Mouse (Mus musculus): ENCODE measurements around the gene Ift74.

Gene Ift74

DNA sequence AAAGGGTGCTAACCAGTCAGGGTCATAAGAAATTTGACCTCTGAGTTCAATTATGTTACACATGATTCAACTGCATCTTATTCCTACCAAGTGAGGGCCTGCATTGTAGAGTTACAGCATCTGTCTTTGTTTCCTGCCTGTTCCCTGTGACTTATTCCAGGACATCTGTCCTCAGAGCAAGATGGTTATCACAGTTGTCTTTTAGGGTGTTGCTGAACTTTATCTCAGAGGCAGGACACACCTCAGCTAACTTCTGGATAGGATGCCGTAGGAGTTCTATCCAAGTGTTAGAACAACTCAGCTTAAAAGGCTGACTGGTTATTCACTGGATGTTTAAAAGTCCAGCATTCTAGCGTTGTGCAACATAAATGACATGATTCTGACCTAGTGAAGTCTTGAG is 77.9 kb downstream of the Ift74 start:
- DNase-seq (ENCODE audit: low spot score): no peak

DNA sequence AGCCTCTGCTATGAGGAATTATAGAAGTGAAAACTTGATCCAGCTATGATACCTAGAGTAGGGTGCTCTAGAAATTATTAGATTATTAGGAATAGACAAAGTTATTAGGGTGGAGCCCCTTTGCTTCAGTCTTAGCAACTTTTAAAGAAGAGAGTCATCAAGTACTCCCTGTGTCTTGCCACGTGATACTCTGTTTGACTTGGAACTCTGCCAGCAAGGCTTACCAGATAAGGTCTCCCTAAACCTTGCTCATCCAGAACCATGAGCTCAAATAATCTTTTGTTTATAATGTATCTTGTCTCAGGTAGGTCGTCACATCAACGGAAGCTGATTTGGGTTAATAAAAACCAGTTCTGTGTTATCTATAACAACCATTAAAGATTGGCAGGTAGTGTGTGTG is 82.1 kb downstream of the Ift74 start:
- no peak for DNase-seq (ENCODE audit: low spot score)

DNA sequence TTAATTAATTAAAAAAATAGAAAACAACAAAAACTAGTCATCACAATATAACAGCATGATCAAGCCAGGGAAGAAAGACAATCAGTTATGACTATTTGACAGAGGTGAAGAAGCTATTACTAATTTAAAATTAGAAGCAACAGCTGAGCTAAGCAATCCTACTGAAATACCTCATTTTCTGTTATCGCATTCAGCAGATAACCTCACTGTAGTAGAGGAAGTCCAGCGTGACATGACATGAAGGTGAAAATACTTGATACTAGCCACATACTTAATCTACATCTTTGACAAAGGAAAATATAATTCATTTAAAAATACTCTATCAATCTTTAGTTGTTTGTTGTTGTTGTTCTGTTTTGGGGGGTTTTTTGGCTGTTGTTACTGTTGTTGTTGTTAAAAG is 96.7 kb downstream of the Ift74 start:
- no peak for DNase-seq (ENCODE audit: low spot score)

DNA sequence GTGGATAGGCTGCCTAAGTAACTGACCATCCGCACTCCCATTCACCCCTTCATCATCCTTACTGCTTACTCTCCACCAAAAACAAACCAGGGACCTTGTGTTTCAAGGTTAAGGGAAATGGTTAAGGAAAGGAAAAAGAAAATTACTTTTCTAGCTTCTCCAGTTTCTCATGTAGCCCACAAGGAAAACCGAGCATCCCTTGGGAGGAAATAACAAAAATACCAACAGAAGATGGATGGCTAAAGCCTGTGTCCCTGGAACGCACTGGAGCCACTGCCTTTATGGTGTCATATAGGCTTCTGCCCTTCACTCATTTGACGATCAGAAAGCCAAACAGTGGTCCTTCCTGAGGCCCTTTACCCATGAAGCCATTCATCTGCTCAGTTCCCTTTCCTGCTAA is 97.1 kb downstream of the Ift74 start:
- no peak for DNase-seq (ENCODE audit: low spot score)

DNA sequence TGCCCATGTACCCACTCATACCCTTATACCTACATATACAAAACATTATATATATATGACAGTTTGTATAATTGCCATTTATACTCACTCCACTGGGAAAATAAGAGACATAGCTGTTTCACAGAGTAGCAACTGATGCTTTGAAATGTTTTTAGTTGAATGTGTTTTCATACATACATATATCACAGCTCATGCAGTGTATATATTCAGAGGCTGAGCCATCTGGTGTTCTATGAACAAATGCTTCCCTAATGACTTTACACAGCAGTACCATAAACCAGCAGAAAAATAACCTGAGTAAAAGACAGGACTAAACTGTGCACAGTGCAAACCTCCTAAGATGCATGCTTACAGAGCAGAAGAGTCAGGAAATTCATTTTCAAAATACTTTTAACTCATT is 99.5 kb downstream of the Ift74 start:
- no peak for DNase-seq (ENCODE audit: low spot score)

DNA sequence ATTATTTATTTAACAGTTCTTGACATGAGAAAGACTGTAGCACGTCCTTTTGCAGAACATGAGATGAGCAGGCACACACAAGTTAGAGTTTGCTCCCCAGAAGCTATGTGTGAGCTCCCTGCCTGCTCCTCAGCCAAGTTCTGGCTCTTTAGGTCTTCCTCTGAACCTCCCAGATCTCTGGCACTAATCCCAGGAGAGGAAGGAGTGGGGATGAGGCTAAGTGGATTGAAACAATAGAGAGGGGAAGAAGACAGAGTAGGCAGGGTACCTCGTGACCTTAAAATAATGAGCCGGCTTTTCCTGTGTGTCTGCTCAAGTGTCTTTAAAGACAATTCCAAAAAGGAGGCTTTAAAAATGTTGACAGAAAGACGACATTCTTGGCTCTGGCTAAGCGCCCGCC is 100.9 kb downstream of the Ift74 start:
- DNase-seq (ENCODE audit: low spot score): no peak

DNA sequence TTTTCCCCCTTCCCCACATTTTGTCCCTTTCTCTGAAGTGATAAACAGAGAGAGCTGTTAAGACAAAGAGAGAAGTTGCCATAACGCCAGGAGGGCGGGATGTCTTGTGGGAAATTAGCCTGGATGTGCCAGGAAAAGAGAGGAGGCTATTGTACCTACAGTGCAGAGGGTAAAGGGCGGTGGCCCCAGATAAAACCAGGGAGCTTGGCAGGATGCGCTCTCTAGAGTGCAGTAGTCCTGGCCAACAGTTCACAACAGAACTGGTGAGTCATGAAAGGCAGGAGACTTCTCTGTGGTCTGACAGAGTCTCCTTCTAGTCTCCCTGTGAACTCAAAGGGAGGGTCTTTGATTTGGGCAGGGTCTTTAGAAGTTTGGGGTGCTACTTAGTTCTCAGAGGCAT is 111.5 kb downstream of the Ift74 start:
- no peak for DNase-seq (ENCODE audit: low spot score)

DNA sequence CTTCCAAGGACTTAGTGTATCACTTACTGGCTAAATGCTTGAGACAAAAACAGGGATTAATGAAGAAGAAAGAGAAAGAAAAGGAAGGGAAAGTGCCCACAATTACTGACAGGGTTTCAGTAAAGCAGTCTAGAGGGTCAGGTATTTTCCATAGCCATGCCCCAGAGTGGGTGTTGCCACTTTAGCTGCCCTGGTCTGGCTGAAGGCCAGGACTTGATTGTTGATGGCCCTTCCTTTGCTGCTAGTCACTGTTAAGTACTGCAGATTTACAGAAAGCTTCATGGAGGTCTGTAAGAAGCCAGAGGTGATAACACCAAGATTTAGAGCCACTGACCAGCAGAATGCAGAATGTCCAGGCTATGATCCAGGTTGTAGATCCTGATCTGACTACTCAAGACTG is 118.4 kb downstream of the Ift74 start:
- no peak for DNase-seq (ENCODE audit: low spot score)

DNA sequence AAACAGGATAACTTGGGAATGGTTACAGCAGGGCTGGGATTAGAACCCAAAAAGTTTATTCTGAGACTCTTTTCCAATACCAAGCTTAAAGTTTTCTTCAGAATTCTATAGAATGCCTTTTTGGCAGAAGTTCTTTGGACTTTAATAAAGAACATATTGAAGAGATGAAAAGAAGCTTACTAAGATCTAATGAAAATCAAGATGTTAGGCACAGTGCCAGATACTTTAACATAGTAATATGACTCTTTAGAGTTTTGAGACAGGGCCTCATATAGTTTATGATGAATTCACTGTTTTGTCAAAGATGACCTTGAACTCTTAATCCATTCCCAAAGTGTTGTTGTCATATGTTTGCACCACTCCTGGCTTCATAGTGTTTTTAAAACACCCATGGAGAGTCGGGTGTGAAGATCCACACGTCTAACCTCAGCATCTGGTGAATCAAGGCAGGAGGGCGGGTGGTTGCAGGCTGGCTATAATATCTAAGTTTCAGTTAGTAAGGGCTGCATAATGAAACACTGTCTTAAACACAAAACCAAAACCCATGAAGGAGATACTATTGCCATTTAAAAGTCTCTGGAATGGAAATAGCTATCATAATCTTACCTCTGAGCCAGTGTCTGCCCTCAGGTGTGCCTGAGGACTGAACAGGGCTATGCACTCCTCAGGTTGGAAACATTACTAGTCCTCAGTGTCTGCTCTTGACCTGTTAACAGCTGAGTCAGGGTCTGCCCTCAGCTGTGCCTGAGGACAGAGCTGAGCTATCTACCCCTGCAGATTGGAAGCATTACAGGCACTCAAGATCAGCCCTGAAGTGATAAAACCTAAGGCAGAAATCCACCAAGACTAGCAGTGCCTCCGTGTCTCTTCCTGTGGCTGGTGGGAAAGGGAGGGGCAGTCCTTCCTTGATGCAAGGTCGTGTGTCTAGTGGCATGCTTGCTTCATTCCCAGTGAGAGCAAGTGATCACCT is 123.3 kb downstream of the Ift74 start:
- no peak for DNase-seq (ENCODE audit: low spot score)

DNA sequence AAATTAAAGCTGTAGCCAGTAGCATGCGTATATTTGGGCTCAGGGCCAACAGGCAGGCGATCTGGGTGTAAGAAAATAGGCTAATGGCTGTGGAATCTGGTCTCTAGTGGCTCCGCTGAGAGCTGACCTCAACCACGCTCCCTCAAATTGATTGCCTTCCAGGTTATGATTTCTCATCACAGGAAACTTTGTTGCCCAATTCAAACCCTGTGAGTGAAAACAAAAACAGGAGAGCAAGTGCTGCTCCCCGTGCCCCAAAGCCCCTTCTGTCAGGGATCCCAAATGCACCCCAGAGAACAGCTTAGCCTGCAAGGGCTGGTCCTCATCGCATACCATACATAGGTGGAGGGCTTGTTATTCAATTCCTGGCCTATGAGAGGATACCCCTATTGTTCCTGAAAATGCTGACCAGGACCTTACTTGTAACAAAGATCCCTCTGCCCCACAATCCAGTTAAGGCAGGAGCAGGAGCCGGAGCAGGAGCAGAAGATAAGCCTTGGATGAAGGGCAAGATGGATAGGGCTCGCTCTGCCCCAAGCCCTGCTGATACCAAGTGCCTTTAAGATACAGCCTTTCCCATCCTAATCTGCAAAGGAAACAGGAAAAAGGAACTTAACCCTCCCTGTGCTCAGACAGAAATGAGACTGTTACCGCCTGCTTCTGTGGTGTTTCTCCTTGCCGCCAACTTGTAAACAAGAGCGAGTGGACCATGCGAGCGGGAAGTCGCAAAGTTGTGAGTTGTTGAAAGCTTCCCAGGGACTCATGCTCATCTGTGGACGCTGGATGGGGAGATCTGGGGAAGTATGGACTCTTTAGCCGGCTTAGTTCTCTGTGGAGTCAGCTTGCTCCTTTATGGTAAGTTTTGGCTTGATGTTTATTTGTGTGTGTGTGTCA is 124.8 kb downstream of the Ift74 start, which contains the start of gene Tek:
Gene Tek, plus strand, starts transcription at position 452 of the 894 bp plus-strand sequence.
- no peak for DNase-seq (ENCODE audit: low spot score)

DNA sequence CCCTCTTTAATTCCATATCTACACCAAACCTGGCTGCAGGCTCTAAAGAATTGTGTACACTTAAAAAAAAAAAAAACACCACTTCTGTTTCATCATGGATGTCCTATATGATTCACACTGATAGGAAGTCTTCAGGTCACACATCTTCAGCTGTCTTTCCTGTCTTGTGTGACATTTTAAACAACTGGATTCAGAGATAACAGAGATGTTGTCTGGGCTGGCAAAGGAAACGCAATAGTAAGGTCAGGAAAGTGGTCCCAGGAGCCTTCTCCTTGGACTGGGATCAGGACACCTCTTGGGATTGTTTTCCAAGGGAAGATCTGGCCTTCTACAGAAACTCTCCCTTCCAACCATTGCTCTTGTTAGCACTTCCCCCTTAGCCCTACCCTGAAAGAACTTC is 127.5 kb downstream of the Ift74 start:
- DNase-seq (ENCODE audit: low spot score): no peak

Data from urinary bladder, postnatal 25 days (tissue).